Mouse (Mus musculus) stomach, embryonic 14.5 days (tissue): Measurements from ENCODE around the gene Lbx2. TPM values are rescaled to one million over a fixed set of nuclear protein-coding genes. Genes with fewer than 3 reads are reported as not detected.

Experiments used
- ATAC-seq: fragments of 200-750 bp; cut with Nextera tagmentation; 2 replicates; pipeline ENCODE4 v1.8.0; 2017; ENCODE audit warnings: low read depth, moderate TSS enrichment; ENCODE audit not compliant: insufficient number of reproducible peaks, insufficient read depth, low FRiP score
- H3K27ac ChIP-seq: fragments of 300-500 bp; sonication (generic); 2 replicates; pipeline ENCODE4 v1.5.1; 2014; ENCODE audit warnings: mild to moderate bottlenecking, low read length, moderate library complexity, mixed read lengths
- H3K27me3 ChIP-seq: fragments of 300-500 bp; sonication (generic); 2 replicates; pipeline ENCODE4 v1.6.1; 2014; ENCODE audit warnings: low read length, control low read depth, mixed read lengths; ENCODE audit not compliant: control insufficient read depth, insufficient read depth
- H3K36me3 ChIP-seq: fragments of 300-500 bp; sonication (generic); 2 replicates; pipeline ENCODE4 v1.6.1; 2014; ENCODE audit warnings: mild to moderate bottlenecking, control low read depth, low read length, moderate library complexity, mixed read lengths; ENCODE audit not compliant: control insufficient read depth, insufficient read depth
- H3K4me1 ChIP-seq: fragments of 300-500 bp; sonication (generic); 2 replicates; pipeline ENCODE4 v1.6.1; 2014; ENCODE audit warnings: low read length, control low read depth, mixed read lengths; ENCODE audit not compliant: control insufficient read depth, insufficient read depth
- H3K4me2 ChIP-seq: fragments of 300-500 bp; sonication (generic); replicated peaks from 2 replicates; pipeline ENCODE4 v1.6.1; 2014; ENCODE audit warnings: low read depth, low read length, control low read depth
- H3K4me3 ChIP-seq: fragments of 300-500 bp; sonication (generic); 2 replicates; pipeline ENCODE4 v1.5.1; 2014; ENCODE audit warnings: low read depth, low read length, control low read depth
- H3K9ac ChIP-seq: fragments of 300-500 bp; sonication (generic); replicated peaks from 2 replicates; pipeline ENCODE4 v1.6.1; 2014; ENCODE audit warnings: low read depth, mild to moderate bottlenecking, control low read depth, low read length, moderate library complexity, mixed read lengths
- H3K9me3 ChIP-seq: fragments of 300-500 bp; sonication (generic); 2 replicates; pipeline ENCODE4 v1.6.1; 2016; ENCODE audit warnings: low read depth, low read length, control low read depth; ENCODE audit not compliant: control insufficient read depth
- WGBS: fragments of 180-500 bp; shearing (Covaris S2); extraction: QIAGEN DNeasy Blood & Tissue Kit; methylation state at CpG from one replicate; pipeline ENCODE4 v1.1.7; 2014; 5-methylcytosine and 5-hydroxymethylcytosine counted together
- polyA plus RNA-seq: library from polyadenylated mRNA; unstranded; fragments of >200 nt; fragmentation: Nextera tagmentation; extraction: Ambion mirVana; gene quantifications from 2 replicates; pipeline ENCODE4 v1.2.1, GENCODE M21; 2014

The Lbx2 gene
- polyA plus RNA-seq, 1 experiment from 2014 or later: 1.8 TPM

- under 1% methylated on average over 26 of the region's 26 CpGs for WGBS
- Histone ChIP-seq H3K9me3 (no peaks in the 10 kb centered on the region), H3K4me1 (peaks cover 20% of the 10 kb centered on the region), H3K27me3 (no peaks in the 10 kb centered on the region), H3K36me3 (peaks cover 13% of the 10 kb centered on the region), H3K4me2 (peak overlapping the region; percentile 94), H3K4me3 (peak overlapping the region; percentile 98), H3K9ac (peak overlapping the region; percentile 93), H3K27ac (peak overlapping the region; percentile 72)
- ATAC-seq: no peak
Observed at GRCm38 (mm10) chr6:83053136-83053960, 32.8 kb upstream of the Lbx2 start.

- Histone ChIP-seq H3K36me3 (peaks cover 13% of the 10 kb centered on the region), H3K9ac (peak within 1 kb of the TSS; percentile 93), H3K4me2 (peak within 1 kb of the TSS; percentile 94), H3K9me3 (no peaks in the 10 kb centered on the region), H3K27me3 (no peaks in the 10 kb centered on the region), H3K27ac (peak within 1 kb of the TSS; percentile 78), H3K4me1 (peaks cover 20% of the 10 kb centered on the region), H3K4me3 (peak within 1 kb of the TSS; percentile 98)
- peak; percentile 96 for ATAC-seq
- WGBS: under 1% methylated on average over 59 of the region's 64 CpGs
Observed at GRCm38 (mm10) chr6:83054074-83054851, 31.9 kb upstream of the Lbx2 start, which contains the start of gene Aup1. Gene Aup1 (plus strand): TSS chr6:83054521.

- peak within 1 kb of the TSS; percentile 93 for H3K9ac ChIP-seq
- peak within 1 kb of the TSS; percentile 98 for H3K4me3 ChIP-seq
- no peaks in the 10 kb centered on the region for H3K27me3 ChIP-seq
- under 1% methylated on average over 50 of the region's 50 CpGs for WGBS
- peak within 1 kb of the TSS; percentile 94 for H3K4me2 ChIP-seq
- ATAC-seq: peak; percentile 3; the same call in 1 of the 2 replicates
- peaks cover 13% of the 10 kb centered on the region for H3K36me3 ChIP-seq
- H3K27ac ChIP-seq: peak within 1 kb of the TSS; percentile 78
- no peaks in the 10 kb centered on the region for H3K9me3 ChIP-seq
- H3K4me1 ChIP-seq: peaks cover 20% of the 10 kb centered on the region
Observed at GRCm38 (mm10) chr6:83054871-83055431, 31.2 kb upstream of the Lbx2 start, which contains the start of gene Htra2. Gene Htra2 (minus strand): TSS chr6:83055273.

- peak; percentile 56 for ATAC-seq
- 44% methylated on average over 3 of the region's 3 CpGs for WGBS
- Histone ChIP-seq H3K27me3 (peaks cover 1% of the 10 kb centered on the region; the same call in 1 of the 2 replicates), H3K4me2 (peak within 1 kb of the TSS; percentile 23), H3K36me3 (peaks cover 8% of the 10 kb centered on the region), H3K4me3 (peak within 1 kb of the TSS; percentile 9; the same call in 1 of the 2 replicates), H3K27ac (no peak within 1 kb of the TSS; the same call in 1 of the 2 replicates), H3K4me1 (peaks cover 16% of the 10 kb centered on the region), H3K9me3 (no peaks in the 10 kb centered on the region), H3K9ac (peak within 1 kb of the TSS; percentile 21; the same call in 1 of the 2 replicates)
Observed at GRCm38 (mm10) chr6:83057790-83058189, 28.4 kb upstream of the Lbx2 start, which contains the start of gene Dqx1. Gene Dqx1 (plus strand): TSS chr6:83057844.

GRCm38 (mm10) chr6:83058725-83059124 lies 27.4 kb upstream of the Lbx2 start:
- Histone ChIP-seq H3K4me1 (peaks cover 10% of the 10 kb centered on the region; the same call in 1 of the 2 replicates), H3K9me3 (no peaks in the 10 kb centered on the region), H3K27ac (no peak overlapping the region), H3K4me3 (no peak overlapping the region), H3K9ac (no peak overlapping the region), H3K36me3 (peaks cover 8% of the 10 kb centered on the region), H3K4me2 (peak overlapping the region; percentile 23), H3K27me3 (peaks cover 8% of the 10 kb centered on the region)
- no peak for ATAC-seq
- 80% methylated on average over 2 of the region's 2 CpGs for whole genome bisulfite sequencing

GRCm38 (mm10) chr6:83065995-83066394 lies 20.2 kb upstream of the Lbx2 start:
- Histone ChIP-seq H3K4me2 (no peak overlapping the region), H3K9ac (no peak overlapping the region), H3K4me1 (peaks cover under 1% of the 10 kb centered on the region; the same call in 1 of the 2 replicates), H3K36me3 (no peaks in the 10 kb centered on the region), H3K9me3 (no peaks in the 10 kb centered on the region), H3K27me3 (peaks cover 71% of the 10 kb centered on the region), H3K27ac (no peak overlapping the region), H3K4me3 (no peak overlapping the region)
- ATAC-seq: no peak
- whole genome bisulfite sequencing: 39% methylated on average over 8 of the region's 8 CpGs

GRCm38 (mm10) chr6:83066441-83066840 lies 19.7 kb upstream of the Lbx2 start:
- H3K9ac ChIP-seq: no peak overlapping the region
- peaks cover 75% of the 10 kb centered on the region for H3K27me3 ChIP-seq
- H3K4me2 ChIP-seq: no peak overlapping the region
- WGBS: 25% methylated on average over 6 of the region's 6 CpGs
- peaks cover 5% of the 10 kb centered on the region; the same call in 1 of the 2 replicates for H3K4me1 ChIP-seq
- H3K4me3 ChIP-seq: no peak overlapping the region
- no peak for ATAC-seq
- H3K36me3 ChIP-seq: no peaks in the 10 kb centered on the region
- no peak overlapping the region for H3K27ac ChIP-seq
- no peaks in the 10 kb centered on the region for H3K9me3 ChIP-seq

- Histone ChIP-seq H3K36me3 (no peaks in the 10 kb centered on the region), H3K4me2 (peak overlapping the region; percentile 28; the same call in 1 of the 2 replicates), H3K4me3 (peak overlapping the region; percentile 26; the same call in 1 of the 2 replicates), H3K4me1 (peaks cover 5% of the 10 kb centered on the region; the same call in 1 of the 2 replicates), H3K27me3 (peaks cover 84% of the 10 kb centered on the region), H3K9me3 (no peaks in the 10 kb centered on the region), H3K27ac (no peak overlapping the region), H3K9ac (no peak overlapping the region)
- ATAC-seq: no peak
- WGBS: 6% methylated on average over 8 of the region's 8 CpGs
Observed at GRCm38 (mm10) chr6:83068221-83068620, 17.9 kb upstream of the Lbx2 start.
